Mouse (Mus musculus): ENCODE data around the gene Eif3l. TPM values are rescaled to one million over a fixed set of nuclear protein-coding genes. Genes with fewer than 3 reads are reported as not detected.

Eif3l gene
- total and polyA plus RNA-seq, 3 experiments: 30.9 to 261 (median 134) TPM

DNA sequence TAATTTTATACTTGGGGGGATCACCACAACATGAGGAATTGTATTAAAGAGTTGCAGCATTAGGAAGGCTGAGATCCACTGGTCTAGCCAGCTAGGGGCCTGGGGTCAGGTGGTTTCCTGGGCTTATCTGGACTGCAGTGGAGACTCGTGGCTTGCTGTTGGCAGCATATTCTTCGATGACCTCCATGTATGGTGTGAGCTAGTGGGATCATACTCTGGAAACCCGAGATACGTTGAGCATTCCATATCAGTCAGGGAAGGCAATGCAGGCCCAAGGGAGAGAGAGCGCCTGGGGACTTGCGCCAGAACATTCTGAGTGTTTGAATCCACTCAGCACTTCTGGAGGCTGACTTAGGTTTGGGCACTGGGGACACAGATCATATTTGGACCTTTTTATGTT lies 48.8 kb downstream of the Eif3l start:
- H3K4me1 ChIP-seq (ENCODE audit: insufficient read depth, low read depth, low read length): 0 out of 2 replicates have a peak, but pooled peaks cover 2% of the 10 kb centered on the region
- ATAC-seq (ENCODE audit: extremely low read depth, insufficient number of reproducible peaks, low FRiP score, poor library complexity, severe bottlenecking) (no peak), DNase-seq (ENCODE audit: low spot score) (no peak)
- peaks cover 90% of the 10 kb centered on the region for H3K36me3 ChIP-seq (replicated peaks)
- no peak overlapping the region for H3K4me3 ChIP-seq (ENCODE audit: low read depth, low read length)
- H3K27me3 ChIP-seq (ENCODE audit: insufficient read depth, low read length): no peaks in the 10 kb centered on the region
- peaks cover 5% of the 10 kb centered on the region for H3K9me3 ChIP-seq (replicated peaks)
- TF ChIP-seq GATA2 (IDR thresholded peaks at IDR 0.05; ENCODE audit: borderline replicate concordance, low read depth, low read length) (no peak), POLR2AphosphoS5 (IDR thresholded peaks at IDR 0.05; ENCODE audit: insufficient replicate concordance, low read depth, low read length) (no peak), TAL1 (conservative IDR thresholded peaks at IDR 0.05; ENCODE audit: low read depth, low read length) (no peak), GATA1 (IDR thresholded peaks at IDR 0.05; ENCODE audit: borderline replicate concordance, low read length) (no peak), CTCF (IDR thresholded peaks at IDR 0.05; ENCODE audit: low read depth, low read length) (no peak)

DNA sequence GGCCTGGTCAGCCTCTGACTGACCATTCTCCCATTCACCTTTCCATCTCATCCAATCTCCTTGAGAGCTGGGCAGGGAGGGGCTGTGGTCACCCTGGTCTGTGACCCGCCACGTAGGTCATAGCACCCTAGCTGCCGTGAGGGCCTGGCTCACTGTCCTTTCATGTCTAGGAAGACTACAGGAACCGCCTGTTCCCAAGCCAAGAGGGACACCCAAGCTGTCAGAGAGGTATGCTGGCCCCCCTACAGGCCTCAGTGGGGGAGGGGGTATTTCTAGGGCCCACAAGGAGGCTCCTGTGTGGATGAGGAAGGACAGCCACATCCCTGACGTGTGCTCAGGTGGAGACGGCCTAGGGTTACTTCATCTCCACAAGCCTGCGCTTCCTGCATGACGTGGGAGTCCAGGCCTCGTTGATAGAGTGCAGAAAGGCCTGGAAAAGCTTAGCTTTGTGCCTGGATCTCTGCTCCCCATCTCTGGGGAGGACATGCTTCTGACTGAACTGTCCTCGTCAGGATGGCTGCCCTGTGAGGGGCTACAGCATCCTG lies 49.4 kb downstream of the Eif3l start:
- TF ChIP-seq TAL1 (conservative IDR thresholded peaks at IDR 0.05; ENCODE audit: low read depth, low read length): no peak
- no peak for TF ChIP-seq GATA1 (IDR thresholded peaks at IDR 0.05; ENCODE audit: borderline replicate concordance, low read length)
- TF ChIP-seq GATA2 (IDR thresholded peaks at IDR 0.05; ENCODE audit: borderline replicate concordance, low read depth, low read length): no peak
- no peak for TF ChIP-seq POLR2AphosphoS5 (IDR thresholded peaks at IDR 0.05; ENCODE audit: insufficient replicate concordance, low read depth, low read length)
- no peak for TF ChIP-seq CTCF (IDR thresholded peaks at IDR 0.05; ENCODE audit: low read depth, low read length)
- no peak for ATAC-seq (ENCODE audit: extremely low read depth, insufficient number of reproducible peaks, low FRiP score, poor library complexity, severe bottlenecking)
- Histone ChIP-seq H3K4me1 (ENCODE audit: insufficient read depth, low read depth, low read length) (0 out of 2 replicates have a peak, but pooled peaks cover 2% of the 10 kb centered on the region), H3K4me3 (ENCODE audit: low read depth, low read length) (no peak overlapping the region), H3K27me3 (ENCODE audit: insufficient read depth, low read length) (no peaks in the 10 kb centered on the region), H3K9me3 (replicated peaks) (peaks cover 5% of the 10 kb centered on the region), H3K36me3 (replicated peaks) (peaks cover 88% of the 10 kb centered on the region)
- no peak for DNase-seq (ENCODE audit: low spot score)

DNA sequence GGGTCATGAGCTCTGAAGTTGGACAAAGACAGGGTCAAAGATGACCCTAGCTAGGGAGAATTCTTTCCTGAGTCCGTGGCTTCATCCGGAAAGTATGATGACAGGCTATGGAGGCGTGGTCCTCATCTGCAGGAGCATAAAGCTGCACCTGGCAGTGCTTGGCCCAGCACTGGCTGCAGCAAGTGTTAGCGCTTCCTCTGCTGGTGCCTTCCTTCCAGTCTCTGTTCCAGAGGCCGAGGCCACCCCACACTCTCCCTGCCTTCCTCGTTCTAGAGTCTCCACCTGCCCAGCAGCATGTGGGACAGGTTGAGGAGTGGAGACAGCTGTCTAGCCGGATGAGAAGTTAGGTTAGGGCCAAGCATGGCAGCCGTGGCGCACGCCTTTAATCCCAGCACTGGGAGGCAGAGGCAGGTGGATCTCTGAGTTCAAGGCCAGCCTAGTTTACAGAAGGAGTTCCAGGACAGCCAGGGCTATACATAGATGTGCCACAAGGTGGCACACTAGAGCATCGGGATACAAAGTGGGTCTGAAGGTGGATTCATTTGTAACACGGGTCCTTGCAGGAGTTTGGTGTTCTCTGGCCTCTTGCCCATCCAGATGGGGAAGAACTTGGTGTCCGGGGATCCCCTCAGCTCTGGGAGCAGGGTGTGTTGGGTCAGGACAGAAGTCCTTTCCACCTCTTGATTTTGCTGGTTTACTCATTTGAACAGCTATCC lies 51.4 kb downstream of the Eif3l start:
- no peak for TF ChIP-seq GATA2 (IDR thresholded peaks at IDR 0.05; ENCODE audit: borderline replicate concordance, low read depth, low read length)
- no peak for TF ChIP-seq POLR2AphosphoS5 (IDR thresholded peaks at IDR 0.05; ENCODE audit: insufficient replicate concordance, low read depth, low read length)
- no peak for TF ChIP-seq TAL1 (conservative IDR thresholded peaks at IDR 0.05; ENCODE audit: low read depth, low read length)
- peak; percentile 76; the same call in 1 of the 2 replicates for TF ChIP-seq CTCF (IDR thresholded peaks at IDR 0.05; ENCODE audit: low read depth, low read length)
- no peak for TF ChIP-seq GATA1 (IDR thresholded peaks at IDR 0.05; ENCODE audit: borderline replicate concordance, low read length)
- DNase-seq (ENCODE audit: low spot score) (peak; percentile 54), ATAC-seq (ENCODE audit: extremely low read depth, insufficient number of reproducible peaks, low FRiP score, poor library complexity, severe bottlenecking) (no peak)
- H3K4me3 ChIP-seq (ENCODE audit: low read depth, low read length): no peak overlapping the region
- peaks cover 5% of the 10 kb centered on the region for H3K9me3 ChIP-seq (replicated peaks)
- H3K36me3 ChIP-seq (replicated peaks): peaks cover 88% of the 10 kb centered on the region
- peaks cover 2% of the 10 kb centered on the region; the same call in 1 of the 2 replicates for H3K27me3 ChIP-seq (ENCODE audit: insufficient read depth, low read length)
- 0 out of 2 replicates have a peak, but pooled peaks cover 2% of the 10 kb centered on the region for H3K4me1 ChIP-seq (ENCODE audit: insufficient read depth, low read depth, low read length)

GRCm38 (mm10) chr15:79127101-79127500 lies 52.1 kb downstream of the Eif3l start:
- H3K36me3 ChIP-seq (replicated peaks): peaks cover 92% of the 10 kb centered on the region
- no peak for TF ChIP-seq TAL1 (conservative IDR thresholded peaks at IDR 0.05; ENCODE audit: low read depth, low read length)
- no peak overlapping the region for H3K4me3 ChIP-seq (ENCODE audit: low read depth, low read length)
- H3K4me1 ChIP-seq (ENCODE audit: insufficient read depth, low read depth, low read length): 0 out of 2 replicates have a peak, but pooled peaks cover 2% of the 10 kb centered on the region
- DNase-seq (ENCODE audit: low spot score) (no peak), ATAC-seq (ENCODE audit: extremely low read depth, insufficient number of reproducible peaks, low FRiP score, poor library complexity, severe bottlenecking) (no peak)
- peaks cover 5% of the 10 kb centered on the region for H3K9me3 ChIP-seq (replicated peaks)
- H3K27me3 ChIP-seq (ENCODE audit: insufficient read depth, low read length): peaks cover 2% of the 10 kb centered on the region; the same call in 1 of the 2 replicates

DNA sequence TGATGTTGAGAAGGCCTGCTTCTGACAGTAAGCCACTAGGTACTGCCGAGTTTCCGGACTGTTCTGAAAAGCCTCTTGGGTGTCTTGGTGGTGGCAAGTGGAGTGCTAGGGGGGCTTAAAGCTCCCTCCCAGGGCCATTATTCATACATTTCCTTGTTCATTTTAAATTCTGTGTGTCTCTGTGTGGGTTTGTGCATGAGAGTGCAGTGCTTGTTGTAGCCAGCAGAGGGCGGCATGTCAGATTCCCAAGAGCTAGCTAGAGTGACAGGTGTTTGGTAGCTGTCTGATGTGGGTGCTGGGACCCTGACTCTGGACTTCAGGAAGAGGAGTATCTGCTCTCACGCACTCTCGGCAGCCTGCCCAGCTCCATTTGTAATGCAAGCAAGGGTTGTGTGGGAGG lies 53.2 kb downstream of the Eif3l start:
- Histone ChIP-seq H3K36me3 (replicated peaks) (peaks cover 92% of the 10 kb centered on the region), H3K27me3 (ENCODE audit: insufficient read depth, low read length) (peaks cover 2% of the 10 kb centered on the region; the same call in 1 of the 2 replicates)
- DNase-seq (ENCODE audit: low spot score): no peak

GRCm38 (mm10) chr15:79129311-79129710 lies 54.3 kb downstream of the Eif3l start:
- no peak for DNase-seq (ENCODE audit: low spot score)
- TF ChIP-seq GATA1 (IDR thresholded peaks at IDR 0.05; ENCODE audit: borderline replicate concordance, low read length): no peak
- TF ChIP-seq POLR2AphosphoS5 (IDR thresholded peaks at IDR 0.05; ENCODE audit: insufficient replicate concordance, low read depth, low read length): no peak
- TF ChIP-seq TAL1 (conservative IDR thresholded peaks at IDR 0.05; ENCODE audit: low read depth, low read length): no peak
- no peak for TF ChIP-seq CTCF (IDR thresholded peaks at IDR 0.05; ENCODE audit: low read depth, low read length)
- TF ChIP-seq GATA2 (IDR thresholded peaks at IDR 0.05; ENCODE audit: borderline replicate concordance, low read depth, low read length): no peak
- H3K4me3 ChIP-seq (ENCODE audit: low read depth, low read length): no peak overlapping the region
- peaks cover 2% of the 10 kb centered on the region; the same call in 1 of the 2 replicates for H3K27me3 ChIP-seq (ENCODE audit: insufficient read depth, low read length)
- peaks cover 5% of the 10 kb centered on the region for H3K9me3 ChIP-seq (replicated peaks)
- no peak for ATAC-seq (ENCODE audit: extremely low read depth, insufficient number of reproducible peaks, low FRiP score, poor library complexity, severe bottlenecking)
- peaks cover 88% of the 10 kb centered on the region for H3K36me3 ChIP-seq (replicated peaks)
- H3K4me1 ChIP-seq (ENCODE audit: insufficient read depth, low read depth, low read length): 0 out of 2 replicates have a peak, but pooled peaks cover 2% of the 10 kb centered on the region

More for the DNA sequence above, 53.2 kb downstream of the Eif3l start:
- TF ChIP-seq CTCF (IDR thresholded peaks at IDR 0.05; ENCODE audit: low read depth, low read length) (peak; percentile 44), TAL1 (conservative IDR thresholded peaks at IDR 0.05; ENCODE audit: low read depth, low read length) (no peak)
- Histone ChIP-seq H3K9me3 (replicated peaks) (peaks cover 5% of the 10 kb centered on the region), H3K4me1 (ENCODE audit: insufficient read depth, low read depth, low read length) (0 out of 2 replicates have a peak, but pooled peaks cover 2% of the 10 kb centered on the region), H3K4me3 (ENCODE audit: low read depth, low read length) (no peak overlapping the region)
- ATAC-seq (ENCODE audit: extremely low read depth, insufficient number of reproducible peaks, low FRiP score, poor library complexity, severe bottlenecking): no peak
